Mouse (Mus musculus) myocyte (in vitro differentiated cells): ENCODE results near the gene Olfr1138. TPM values are rescaled to one million over a fixed set of nuclear protein-coding genes. Genes with fewer than 3 reads are reported as not detected.

Source experiments
- H3K27me3 ChIP-seq: one replicate; pipeline ENCODE4 v1.6.1; 2011; ENCODE audit not compliant: control insufficient read depth, insufficient read depth, insufficient read length
- H3K36me3 ChIP-seq: one replicate; pipeline ENCODE4 v1.6.1; 2011; ENCODE audit not compliant: control insufficient read depth, insufficient read depth
- H3K4me2 ChIP-seq: one replicate; pipeline ENCODE4 v1.6.1; 2011; ENCODE audit warnings: low read depth, control low read depth
- H3K4me3 ChIP-seq: one replicate; pipeline ENCODE4 v1.5.1; 2011; ENCODE audit warnings: mild to moderate bottlenecking, control low read depth, moderate library complexity
- H3K79me2 ChIP-seq: one replicate; pipeline ENCODE4 v1.6.1; 2011; ENCODE audit not compliant: control insufficient read depth, insufficient read depth
- H3ac ChIP-seq: one replicate; pipeline ENCODE4 v1.6.1; 2011; ENCODE audit not compliant: control insufficient read depth, insufficient read length
- CEBPB ChIP-seq: IDR thresholded peaks from 2 replicates; pipeline ENCODE4 v1.6.1; 2011; ENCODE audit warnings: mild to moderate bottlenecking, moderate library complexity; ENCODE audit not compliant: poor library complexity, insufficient read depth, severe bottlenecking
- E2F4 ChIP-seq: IDR thresholded peaks from one replicate; pipeline ENCODE4 v1.6.1; 2011; ENCODE audit warnings: mild to moderate bottlenecking, control low read depth, moderate library complexity; ENCODE audit not compliant: insufficient read depth
- MAX ChIP-seq: IDR thresholded peaks from one replicate; pipeline ENCODE4 v1.6.1; 2011; ENCODE audit warnings: low read depth, mild to moderate bottlenecking, control low read depth
- MYOD1 ChIP-seq, 3 experiments: IDR thresholded peaks; one replicate each; pipeline ENCODE4 v1.6.1; 2011; ENCODE audit warnings: control low read depth in 2 of 3, low read depth in 2 of 3, mild to moderate bottlenecking in 2 of 3, moderate library complexity in 1 of 3; ENCODE audit not compliant: insufficient read length in 2 of 3, control insufficient read depth in 1 of 3
- MYOG ChIP-seq, 3 experiments: IDR thresholded peaks; one replicate each; pipeline ENCODE4 v1.6.1; 2011; ENCODE audit warnings: control low read depth in 2 of 3, low read depth in 2 of 3, mild to moderate bottlenecking in 2 of 3; ENCODE audit not compliant: insufficient read length in 2 of 3, control insufficient read depth in 1 of 3, insufficient read depth in 1 of 3
- POLR2A ChIP-seq: IDR thresholded peaks from one replicate; pipeline ENCODE4 v1.6.1; 2011; ENCODE audit warnings: low read depth, mild to moderate bottlenecking, control low read depth, moderate library complexity; ENCODE audit not compliant: insufficient read length
- POLR2AphosphoS2 ChIP-seq: IDR thresholded peaks from one replicate; pipeline ENCODE4 v1.6.1; 2011; ENCODE audit warnings: low read depth, control low read depth; ENCODE audit not compliant: insufficient read length
- REST ChIP-seq: IDR thresholded peaks from one replicate; pipeline ENCODE4 v1.6.1; 2011; ENCODE audit warnings: mild to moderate bottlenecking, control low read depth, moderate library complexity; ENCODE audit not compliant: insufficient read depth, insufficient read length
- SRF ChIP-seq: IDR thresholded peaks from one replicate; pipeline ENCODE4 v1.6.1; 2011; ENCODE audit warnings: low read depth; ENCODE audit not compliant: control insufficient read depth, insufficient read length
- TCF12 ChIP-seq: IDR thresholded peaks from one replicate; pipeline ENCODE4 v1.6.1; 2011; ENCODE audit warnings: mild to moderate bottlenecking, control low read depth; ENCODE audit not compliant: poor library complexity, insufficient read depth, severe bottlenecking
- TCF3 ChIP-seq: IDR thresholded peaks from one replicate; pipeline ENCODE4 v1.6.1; 2011; ENCODE audit warnings: low read depth, control low read depth; ENCODE audit not compliant: insufficient read length
- USF1 ChIP-seq: IDR thresholded peaks from one replicate; pipeline ENCODE4 v1.6.1; 2011; ENCODE audit warnings: low read depth, mild to moderate bottlenecking, control low read depth, moderate library complexity
- polyA plus RNA-seq: library from polyadenylated mRNA; unstranded; fragments of >200 nt; fragmentation: generic; extraction: Trizol; gene quantifications from one replicate; pipeline ENCODE4 v1.2.1, GENCODE M21; 2012; ENCODE audit warnings: missing spikeins

The Olfr1138 gene
- polyA plus RNA-seq: not detected

GRCm38 (mm10) chr2:87739878-87740277 lies at the start of gene Olfr1138:
TSS of gene Olfr1138 (minus strand) at chr2:87739978.
- TF ChIP-seq CEBPB (no peak), E2F4 (no peak), POLR2A (no peak), REST (no peak), MYOG (IDR thresholded peaks at IDR 0.05; ENCODE audit: control insufficient read depth in 1 of 3, insufficient read depth in 1 of 3, insufficient read length in 2 of 3, low read depth in 2 of 3) (no peak), MAX (no peak), MYOD1 (IDR thresholded peaks at IDR 0.05; ENCODE audit: control insufficient read depth in 1 of 3, insufficient read length in 2 of 3, low read depth in 2 of 3) (no peak), TCF12 (no peak), POLR2AphosphoS2 (no peak), SRF (no peak), TCF3 (no peak), USF1 (no peak)
- H3K79me2 ChIP-seq: no peaks in the 10 kb centered on the region
- no peak within 1 kb of the TSS for H3ac ChIP-seq
- no peak within 1 kb of the TSS for H3K4me2 ChIP-seq
- no peak within 1 kb of the TSS for H3K4me3 ChIP-seq
- no peaks in the 10 kb centered on the region for H3K27me3 ChIP-seq
- H3K36me3 ChIP-seq: no peaks in the 10 kb centered on the region

GRCm38 (mm10) chr2:87779183-87779582 lies 39.4 kb upstream of the Olfr1138 start, which contains the start of gene Olfr152:
TSS of gene Olfr152 (plus strand) at chr2:87779483.
- no peak for TF ChIP-seq TCF3
- H3K4me3 ChIP-seq: no peak within 1 kb of the TSS
- no peaks in the 10 kb centered on the region for H3K27me3 ChIP-seq
- no peak within 1 kb of the TSS for H3ac ChIP-seq
- no peaks in the 10 kb centered on the region for H3K36me3 ChIP-seq
- no peak within 1 kb of the TSS for H3K4me2 ChIP-seq
- H3K79me2 ChIP-seq: no peaks in the 10 kb centered on the region

GRCm38 (mm10) chr2:87776143-87776542 lies 36.4 kb upstream of the Olfr1138 start:
- Histone ChIP-seq H3K4me2 (no peak overlapping the region), H3K36me3 (no peaks in the 10 kb centered on the region), H3K27me3 (no peaks in the 10 kb centered on the region), H3ac (no peak overlapping the region), H3K4me3 (no peak overlapping the region), H3K79me2 (no peaks in the 10 kb centered on the region)
- no peak for TF ChIP-seq MYOD1 (IDR thresholded peaks at IDR 0.05; ENCODE audit: control insufficient read depth in 1 of 3, insufficient read length in 2 of 3, low read depth in 2 of 3)
- TF ChIP-seq POLR2AphosphoS2: no peak
- no peak for TF ChIP-seq CEBPB

- TF ChIP-seq E2F4 (no peak), MAX (no peak), MYOD1 (IDR thresholded peaks at IDR 0.05; ENCODE audit: control insufficient read depth in 1 of 3, insufficient read length in 2 of 3, low read depth in 2 of 3) (no peak), POLR2A (no peak), SRF (no peak), POLR2AphosphoS2 (no peak), REST (no peak), MYOG (IDR thresholded peaks at IDR 0.05; ENCODE audit: control insufficient read depth in 1 of 3, insufficient read depth in 1 of 3, insufficient read length in 2 of 3, low read depth in 2 of 3) (no peak), TCF12 (no peak), USF1 (no peak), CEBPB (no peak)
- H3K4me3 ChIP-seq: no peak within 1 kb of the TSS
- H3K36me3 ChIP-seq: no peaks in the 10 kb centered on the region
- no peak within 1 kb of the TSS for H3ac ChIP-seq
- no peaks in the 10 kb centered on the region for H3K27me3 ChIP-seq
- no peaks in the 10 kb centered on the region for H3K79me2 ChIP-seq
- no peak within 1 kb of the TSS for H3K4me2 ChIP-seq
Measured at GRCm38 (mm10) chr2:87753891-87754290, 14.1 kb upstream of the Olfr1138 start, which contains the start of gene Olfr1141. TSS of gene Olfr1141 (minus strand) at chr2:87753991.

GRCm38 (mm10) chr2:87743452-87743851 lies 3.7 kb upstream of the Olfr1138 start, which contains the start of gene Olfr1140:
TSS of gene Olfr1140 (plus strand) at chr2:87743752.
- TF ChIP-seq SRF: no peak
- H3K4me3 ChIP-seq: no peak within 1 kb of the TSS
- no peaks in the 10 kb centered on the region for H3K36me3 ChIP-seq
- H3K79me2 ChIP-seq: no peaks in the 10 kb centered on the region
- no peaks in the 10 kb centered on the region for H3K27me3 ChIP-seq
- H3ac ChIP-seq: no peak within 1 kb of the TSS
- H3K4me2 ChIP-seq: no peak within 1 kb of the TSS

- H3ac ChIP-seq: no peak within 1 kb of the TSS
- no peak within 1 kb of the TSS for H3K4me3 ChIP-seq
- H3K79me2 ChIP-seq: no peaks in the 10 kb centered on the region
- H3K36me3 ChIP-seq: no peaks in the 10 kb centered on the region
- TF ChIP-seq SRF (no peak), TCF3 (no peak), POLR2AphosphoS2 (no peak), MAX (no peak), USF1 (no peak), CEBPB (no peak), TCF12 (no peak), E2F4 (no peak), MYOG (IDR thresholded peaks at IDR 0.05; ENCODE audit: control insufficient read depth in 1 of 3, insufficient read depth in 1 of 3, insufficient read length in 2 of 3, low read depth in 2 of 3) (no peak), POLR2A (no peak), REST (no peak), MYOD1 (IDR thresholded peaks at IDR 0.05; ENCODE audit: control insufficient read depth in 1 of 3, insufficient read length in 2 of 3, low read depth in 2 of 3) (no peak)
- H3K4me2 ChIP-seq: no peak within 1 kb of the TSS
- H3K27me3 ChIP-seq: no peaks in the 10 kb centered on the region
Measured at GRCm38 (mm10) chr2:87713079-87713478, 26.7 kb downstream of the Olfr1138 start, which contains the start of gene Olfr1137. TSS of gene Olfr1137 (minus strand) at chr2:87713179.
